Mouse (Mus musculus) myocyte (in vitro differentiated cells): ENCODE measurements around the gene Sco1. TPM values are rescaled to one million over a fixed set of nuclear protein-coding genes. Genes with fewer than 3 reads are reported as not detected.

Source experiments
- H3K27me3 ChIP-seq: one replicate; pipeline ENCODE4 v1.6.1; 2011; ENCODE audit not compliant: control insufficient read depth, insufficient read depth, insufficient read length
- H3K36me3 ChIP-seq: one replicate; pipeline ENCODE4 v1.6.1; 2011; ENCODE audit not compliant: control insufficient read depth, insufficient read depth
- H3K4me2 ChIP-seq: one replicate; pipeline ENCODE4 v1.6.1; 2011; ENCODE audit warnings: low read depth, control low read depth
- H3K4me3 ChIP-seq: one replicate; pipeline ENCODE4 v1.5.1; 2011; ENCODE audit warnings: mild to moderate bottlenecking, control low read depth, moderate library complexity
- H3K79me2 ChIP-seq: one replicate; pipeline ENCODE4 v1.6.1; 2011; ENCODE audit not compliant: control insufficient read depth, insufficient read depth
- H3ac ChIP-seq: one replicate; pipeline ENCODE4 v1.6.1; 2011; ENCODE audit not compliant: control insufficient read depth, insufficient read length
- CEBPB ChIP-seq: IDR thresholded peaks from 2 replicates; pipeline ENCODE4 v1.6.1; 2011; ENCODE audit warnings: mild to moderate bottlenecking, moderate library complexity; ENCODE audit not compliant: poor library complexity, insufficient read depth, severe bottlenecking
- E2F4 ChIP-seq: IDR thresholded peaks from one replicate; pipeline ENCODE4 v1.6.1; 2011; ENCODE audit warnings: mild to moderate bottlenecking, control low read depth, moderate library complexity; ENCODE audit not compliant: insufficient read depth
- MAX ChIP-seq: IDR thresholded peaks from one replicate; pipeline ENCODE4 v1.6.1; 2011; ENCODE audit warnings: low read depth, mild to moderate bottlenecking, control low read depth
- MYOD1 ChIP-seq, 3 experiments: IDR thresholded peaks; one replicate each; pipeline ENCODE4 v1.6.1; 2011; ENCODE audit warnings: control low read depth in 2 of 3, low read depth in 2 of 3, mild to moderate bottlenecking in 2 of 3, moderate library complexity in 1 of 3; ENCODE audit not compliant: insufficient read length in 2 of 3, control insufficient read depth in 1 of 3
- MYOG ChIP-seq, 3 experiments: IDR thresholded peaks; one replicate each; pipeline ENCODE4 v1.6.1; 2011; ENCODE audit warnings: control low read depth in 2 of 3, low read depth in 2 of 3, mild to moderate bottlenecking in 2 of 3; ENCODE audit not compliant: insufficient read length in 2 of 3, control insufficient read depth in 1 of 3, insufficient read depth in 1 of 3
- POLR2A ChIP-seq: IDR thresholded peaks from one replicate; pipeline ENCODE4 v1.6.1; 2011; ENCODE audit warnings: low read depth, mild to moderate bottlenecking, control low read depth, moderate library complexity; ENCODE audit not compliant: insufficient read length
- POLR2AphosphoS2 ChIP-seq: IDR thresholded peaks from one replicate; pipeline ENCODE4 v1.6.1; 2011; ENCODE audit warnings: low read depth, control low read depth; ENCODE audit not compliant: insufficient read length
- REST ChIP-seq: IDR thresholded peaks from one replicate; pipeline ENCODE4 v1.6.1; 2011; ENCODE audit warnings: mild to moderate bottlenecking, control low read depth, moderate library complexity; ENCODE audit not compliant: insufficient read depth, insufficient read length
- SRF ChIP-seq: IDR thresholded peaks from one replicate; pipeline ENCODE4 v1.6.1; 2011; ENCODE audit warnings: low read depth; ENCODE audit not compliant: control insufficient read depth, insufficient read length
- TCF12 ChIP-seq: IDR thresholded peaks from one replicate; pipeline ENCODE4 v1.6.1; 2011; ENCODE audit warnings: mild to moderate bottlenecking, control low read depth; ENCODE audit not compliant: poor library complexity, insufficient read depth, severe bottlenecking
- TCF3 ChIP-seq: IDR thresholded peaks from one replicate; pipeline ENCODE4 v1.6.1; 2011; ENCODE audit warnings: low read depth, control low read depth; ENCODE audit not compliant: insufficient read length
- USF1 ChIP-seq: IDR thresholded peaks from one replicate; pipeline ENCODE4 v1.6.1; 2011; ENCODE audit warnings: low read depth, mild to moderate bottlenecking, control low read depth, moderate library complexity
- polyA plus RNA-seq: library from polyadenylated mRNA; unstranded; fragments of >200 nt; fragmentation: generic; extraction: Trizol; gene quantifications from one replicate; pipeline ENCODE4 v1.2.1, GENCODE M21; 2012; ENCODE audit warnings: missing spikeins

Sco1 gene
- polyA plus RNA-seq, 1 experiment = 14.7 TPM

DNA sequence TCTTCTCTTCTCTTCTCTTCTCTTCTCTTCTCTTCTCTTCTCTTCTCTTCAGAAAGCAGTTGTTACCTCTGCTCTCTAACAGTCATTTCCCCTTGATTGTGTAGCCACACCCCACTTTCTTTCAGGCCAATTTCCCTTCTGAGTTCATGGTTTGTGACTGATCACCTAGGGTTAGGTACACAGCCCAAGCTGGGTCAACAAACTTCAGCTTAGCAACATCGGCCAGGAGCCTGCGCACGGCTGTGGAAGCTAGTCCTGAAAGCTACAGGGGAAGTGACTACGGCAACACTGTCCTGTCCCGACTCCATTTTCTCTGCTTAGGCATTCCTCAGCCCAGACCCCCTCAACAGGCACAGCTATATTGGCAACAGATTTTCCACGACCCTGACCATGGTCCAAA, 7.5 kb upstream of the Sco1 start:
- Histone ChIP-seq H3ac (no peak overlapping the region), H3K79me2 (no peaks in the 10 kb centered on the region), H3K4me2 (no peak overlapping the region), H3K27me3 (no peaks in the 10 kb centered on the region), H3K36me3 (peaks cover 29% of the 10 kb centered on the region), H3K4me3 (no peak overlapping the region)
- TF ChIP-seq USF1 = no peak
- no peak for TF ChIP-seq TCF3
- TF ChIP-seq E2F4 = no peak
- TF ChIP-seq CEBPB = no peak
- no peak for TF ChIP-seq POLR2A
- no peak for TF ChIP-seq MYOG (IDR thresholded peaks at IDR 0.05; ENCODE audit: control insufficient read depth in 1 of 3, insufficient read depth in 1 of 3, insufficient read length in 2 of 3, low read depth in 2 of 3)
- no peak for TF ChIP-seq TCF12
- TF ChIP-seq SRF = no peak
- TF ChIP-seq MYOD1 (IDR thresholded peaks at IDR 0.05; ENCODE audit: control insufficient read depth in 1 of 3, insufficient read length in 2 of 3, low read depth in 2 of 3) = no peak

DNA sequence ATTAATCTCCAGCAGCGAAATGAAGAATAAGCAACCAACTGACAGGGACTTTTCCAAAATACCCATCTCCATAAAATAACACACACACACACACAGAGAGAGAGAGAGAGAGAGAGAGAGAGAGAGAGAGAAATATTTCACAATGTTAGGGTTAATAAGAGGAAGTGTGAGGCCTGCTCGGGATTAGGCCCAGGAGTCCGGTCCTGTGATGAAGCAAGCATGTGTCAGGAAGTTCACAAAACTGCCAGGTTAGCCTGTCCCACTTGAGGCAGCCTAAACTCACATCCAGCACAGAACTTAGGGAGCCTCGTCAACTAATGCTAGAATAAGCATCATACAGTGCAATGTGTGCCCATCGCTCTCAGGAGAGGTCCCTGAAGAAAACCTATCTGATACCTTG, 5.3 kb upstream of the Sco1 start:
- TF ChIP-seq REST = no peak
- no peak for TF ChIP-seq TCF12
- no peak for TF ChIP-seq MYOD1 (IDR thresholded peaks at IDR 0.05; ENCODE audit: control insufficient read depth in 1 of 3, insufficient read length in 2 of 3, low read depth in 2 of 3)
- no peak for TF ChIP-seq MYOG (IDR thresholded peaks at IDR 0.05; ENCODE audit: control insufficient read depth in 1 of 3, insufficient read depth in 1 of 3, insufficient read length in 2 of 3, low read depth in 2 of 3)
- TF ChIP-seq E2F4 = no peak
- no peak for TF ChIP-seq MAX
- TF ChIP-seq CEBPB = no peak
- TF ChIP-seq SRF = no peak
- no peak for TF ChIP-seq POLR2A
- TF ChIP-seq POLR2AphosphoS2 = no peak
- TF ChIP-seq USF1 = no peak
- no peak for TF ChIP-seq TCF3
- no peak overlapping the region for H3ac ChIP-seq
- no peak overlapping the region for H3K4me2 ChIP-seq
- H3K79me2 ChIP-seq = peaks cover 9% of the 10 kb centered on the region
- H3K27me3 ChIP-seq = no peaks in the 10 kb centered on the region
- no peak overlapping the region for H3K4me3 ChIP-seq
- H3K36me3 ChIP-seq = peaks cover 8% of the 10 kb centered on the region

DNA sequence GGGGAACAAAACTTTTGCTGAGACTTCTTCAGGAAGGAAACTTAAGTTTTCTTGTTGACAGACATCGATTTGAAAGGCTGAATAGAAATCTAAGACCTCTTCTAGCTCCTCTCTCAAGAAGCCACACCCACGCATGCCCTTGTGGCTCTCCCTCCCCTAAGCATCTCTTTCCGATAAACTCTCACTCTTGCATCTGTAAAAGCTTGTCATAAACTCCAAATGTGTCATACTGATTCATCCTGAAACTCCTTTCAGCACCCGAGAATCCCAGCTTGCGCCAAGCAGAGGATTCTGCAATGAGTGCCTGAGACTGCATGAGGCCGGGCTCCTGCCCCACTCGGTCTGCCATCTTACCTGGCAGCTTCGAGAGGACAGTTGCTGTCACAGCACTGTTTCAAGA, 4.0 kb upstream of the Sco1 start:
- Histone ChIP-seq H3K4me3 (no peak overlapping the region), H3K4me2 (no peak overlapping the region), H3K79me2 (peaks cover 17% of the 10 kb centered on the region), H3K36me3 (peaks cover 8% of the 10 kb centered on the region), H3ac (no peak overlapping the region), H3K27me3 (no peaks in the 10 kb centered on the region)
- TF ChIP-seq MYOD1 (IDR thresholded peaks at IDR 0.05; ENCODE audit: control insufficient read depth in 1 of 3, insufficient read length in 2 of 3, low read depth in 2 of 3) (no peak), TCF12 (no peak), MAX (no peak), MYOG (IDR thresholded peaks at IDR 0.05; ENCODE audit: control insufficient read depth in 1 of 3, insufficient read depth in 1 of 3, insufficient read length in 2 of 3, low read depth in 2 of 3) (no peak), POLR2AphosphoS2 (no peak), POLR2A (no peak), USF1 (no peak)

DNA sequence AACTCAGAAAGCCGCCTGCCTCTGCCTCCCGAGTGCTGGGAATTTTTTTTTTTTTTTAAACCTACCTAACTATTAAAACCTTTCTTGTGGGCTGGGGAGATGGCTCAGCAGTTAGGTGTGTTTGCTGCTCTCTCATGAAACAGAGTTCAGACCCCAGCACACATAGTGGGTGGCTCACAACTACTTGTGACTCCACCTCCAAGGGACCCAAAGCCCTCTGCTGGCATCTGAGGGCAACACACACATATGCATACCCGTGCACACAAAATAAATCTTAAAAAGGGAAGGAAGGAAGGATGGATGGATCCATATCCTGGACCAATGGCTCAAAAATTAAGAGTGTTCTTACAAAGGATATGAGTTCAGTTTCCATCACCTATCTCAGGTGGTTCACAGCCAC, 3.2 kb upstream of the Sco1 start:
- Histone ChIP-seq H3K4me3 (no peak overlapping the region), H3K4me2 (no peak overlapping the region), H3K79me2 (peaks cover 25% of the 10 kb centered on the region), H3K36me3 (peaks cover 8% of the 10 kb centered on the region), H3K27me3 (no peaks in the 10 kb centered on the region), H3ac (no peak overlapping the region)
- no peak for TF ChIP-seq SRF
- no peak for TF ChIP-seq TCF12
- TF ChIP-seq E2F4 = no peak
- no peak for TF ChIP-seq REST
- TF ChIP-seq MYOD1 (IDR thresholded peaks at IDR 0.05; ENCODE audit: control insufficient read depth in 1 of 3, insufficient read length in 2 of 3, low read depth in 2 of 3) = no peak
- TF ChIP-seq USF1 = no peak
- no peak for TF ChIP-seq CEBPB
- TF ChIP-seq POLR2AphosphoS2 = no peak
- TF ChIP-seq TCF3 = no peak
- no peak for TF ChIP-seq POLR2A
- TF ChIP-seq MYOG (IDR thresholded peaks at IDR 0.05; ENCODE audit: control insufficient read depth in 1 of 3, insufficient read depth in 1 of 3, insufficient read length in 2 of 3, low read depth in 2 of 3) = no peak
- no peak for TF ChIP-seq MAX
